14 mouse cellular contexts compared by ENCODE assay signal in genomic region chr9:61159616-61160015, GRCm38 (mm10).
DNase-seq lines count a peak whose midpoint lies in the region; ATAC-seq and TF ChIP-seq lines count a peak whose summit lies in the region.
"Had no signal": no experiment of that assay in that cellular context is flagged by ENCODE, and none has a peak within 500 bp of the region (broad histone marks: within the 10 kb centered on the region; RNA-seq: fewer than 3 reads in every experiment).

No protein-coding gene starts in this region.

- no peaks in the 10 kb centered on the region for H3K9me3 ChIP-seq in lung, embryonic 14.5 days (ENCODE audit: low read depth, low read length)
- H3K9me3 ChIP-seq: forebrain, embryonic 12.5 days; neural tube, embryonic 13.5 days had no signal

- no peak for ATAC-seq in lung, embryonic 14.5 days (ENCODE audit: insufficient read depth)
- no peak for ATAC-seq in CD4-positive, CD25-positive, alpha-beta regulatory T cell, adult 4 months

- no peaks in the 10 kb centered on the region for H3K36me3 ChIP-seq in lung, embryonic 14.5 days (ENCODE audit: insufficient read depth)
- H3K36me3 ChIP-seq: forebrain, embryonic 12.5 days; limb, embryonic 12.5 days; neural tube, embryonic 13.5 days had no signal

- no peak overlapping the region for H3K27ac ChIP-seq in lung, embryonic 14.5 days (ENCODE audit: low read depth)
- H3K27ac ChIP-seq: forebrain, embryonic 12.5 days; limb, embryonic 12.5 days; macrophage; neural tube, embryonic 13.5 days had no signal

- no peak for TF ChIP-seq POLR2A in lung, adult 2 months (IDR thresholded peaks at IDR 0.05; ENCODE audit: borderline replicate concordance, extremely low read depth, low read depth, low read length)

- WGBS in lung, embryonic 14.5 days, result 60% methylated on average over 10 of the region's 10 CpGs
- WGBS in lung, adult 2 months, result 55% methylated on average over 10 of the region's 10 CpGs

- 0 out of 2 replicates have a peak, but pooled peaks cover 3% of the 10 kb centered on the region for H3K27me3 ChIP-seq in lung, embryonic 14.5 days (ENCODE audit: insufficient read depth, low read length)

- H3K4me3 ChIP-seq in lung, embryonic 14.5 days (ENCODE audit: low read depth, low read length), result no peak overlapping the region
- no peak overlapping the region for H3K4me3 ChIP-seq in lung, adult 2 months (replicated peaks; ENCODE audit: extremely low read depth, low read depth, low read length)
- H3K4me3 ChIP-seq: forebrain, embryonic 12.5 days; limb, embryonic 12.5 days; neural tube, embryonic 13.5 days had no signal

- H3K9ac ChIP-seq in lung, embryonic 14.5 days, result no peak overlapping the region
- H3K9ac ChIP-seq: forebrain, embryonic 12.5 days; limb, embryonic 12.5 days; neural tube, embryonic 13.5 days had no signal

- DNase-seq in adrenal gland, adult 2 months, result peak; percentile 44
- DNase-seq in adrenal gland, postnatal 25 days, result no peak
- DNase-seq in lung, embryonic 14.5 days, result peak; percentile 48
- DNase-seq in lung, adult 2 months, result no peak
- peak; percentile 44 to 49 for DNase-seq in kidney, adult 8-10 months
- DNase-seq in lung, postnatal 14 days, result peak; percentile 43
- no peak for DNase-seq in layer of hippocampus, postnatal 10 days (ENCODE audit: low spot score in 2 of 2)
- DNase-seq: cerebellum, adult 2 months; thymus, postnatal 14 days had no signal

- peaks cover 30% of the 10 kb centered on the region for H3K4me1 ChIP-seq in lung, embryonic 14.5 days (ENCODE audit: insufficient read depth)
- H3K4me1 ChIP-seq in lung, adult 2 months (ENCODE audit: control insufficient read depth, insufficient read depth, low read length), result no peaks in the 10 kb centered on the region

- TF ChIP-seq CTCF in lung, embryonic 14.5 days (IDR thresholded peaks at IDR 0.05; ENCODE audit: low read depth), result no peak
- TF ChIP-seq CTCF in lung, adult 2 months (IDR thresholded peaks at IDR 0.05; ENCODE audit: insufficient read depth, low read length), result no peak

- no peak overlapping the region for H3K4me2 ChIP-seq in lung, embryonic 14.5 days
- H3K4me2 ChIP-seq: forebrain, embryonic 12.5 days; limb, embryonic 12.5 days; neural tube, embryonic 13.5 days had no signal

Comparison
In these comparisons a context has a peak if more than half of its experiments do, and no peak if none do; other contexts are left out.
1. DNase-seq: peak in adrenal gland, adult 2 months (single experiment), lung, embryonic 14.5 days (single experiment), kidney, adult 8-10 months (2 of 2) and lung, postnatal 14 days (single experiment); none in adrenal gland, postnatal 25 days (single experiment), lung, adult 2 months (single experiment) and layer of hippocampus, postnatal 10 days (0 of 2).